Mouse (Mus musculus) heart, adult 11 months (tissue): ENCODE measurements around the gene Klhl8.

Experiments
- DNase-seq: peaks from one replicate; pipeline ENCODE4 v3.0.0; 2022

The Klhl8 gene

GRCm38 (mm10) chr5:103914335-103915226, 3.5 kb upstream of the Klhl8 start:
- peak; percentile 82 for DNase-seq

- DNase-seq = peak; percentile 69
These were observed 2.1 kb upstream of the Klhl8 start for GRCm38 (mm10) chr5:103913150-103913549.

GRCm38 (mm10) chr5:103911555-103911954, 496 bp upstream of the Klhl8 start:
- DNase-seq = peak; percentile 86

- DNase-seq = peak; percentile 80
These were observed 903 bp downstream of the Klhl8 start for GRCm38 (mm10) chr5:103910156-103910555.

DNA sequence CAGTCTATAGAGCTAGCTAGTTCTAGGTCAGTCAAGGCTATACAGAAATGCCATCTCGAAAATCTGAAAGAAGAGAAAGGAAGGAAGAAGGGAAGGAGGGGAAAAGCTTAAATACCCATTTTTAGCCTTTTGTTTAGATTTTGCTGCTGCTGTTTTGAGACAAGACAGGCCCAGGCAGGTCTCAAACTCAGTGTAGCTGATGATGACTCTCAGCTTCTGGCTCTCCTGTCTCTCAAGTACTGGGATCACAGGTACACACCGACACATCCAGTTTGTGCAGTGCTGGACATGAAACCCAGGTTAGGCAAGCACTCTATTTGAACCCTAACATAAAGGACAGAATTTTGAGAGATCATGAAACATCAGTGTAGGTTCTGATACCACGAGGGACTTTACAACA, 1.6 kb downstream of the Klhl8 start:
- DNase-seq = peak; percentile 70

DNA sequence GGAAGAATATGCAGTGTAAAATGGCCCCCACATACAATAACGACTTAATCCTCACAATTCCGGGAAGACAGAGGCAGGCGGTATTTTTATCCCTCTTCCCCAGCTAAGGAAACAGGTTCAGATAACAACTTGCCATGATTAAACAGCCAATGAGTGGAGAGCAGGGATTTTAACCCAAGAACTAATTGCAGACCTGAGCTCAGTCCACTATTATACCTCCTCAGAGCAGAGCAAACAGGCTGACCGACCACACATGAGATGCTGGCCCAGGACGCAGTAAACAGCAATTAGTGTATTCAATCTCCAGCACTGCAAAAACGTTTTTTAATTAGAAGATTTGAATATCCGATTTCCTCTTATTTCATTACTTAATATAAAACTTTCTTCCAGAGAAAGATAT, 2.2 kb downstream of the Klhl8 start:
- peak; percentile 88 for DNase-seq

DNA sequence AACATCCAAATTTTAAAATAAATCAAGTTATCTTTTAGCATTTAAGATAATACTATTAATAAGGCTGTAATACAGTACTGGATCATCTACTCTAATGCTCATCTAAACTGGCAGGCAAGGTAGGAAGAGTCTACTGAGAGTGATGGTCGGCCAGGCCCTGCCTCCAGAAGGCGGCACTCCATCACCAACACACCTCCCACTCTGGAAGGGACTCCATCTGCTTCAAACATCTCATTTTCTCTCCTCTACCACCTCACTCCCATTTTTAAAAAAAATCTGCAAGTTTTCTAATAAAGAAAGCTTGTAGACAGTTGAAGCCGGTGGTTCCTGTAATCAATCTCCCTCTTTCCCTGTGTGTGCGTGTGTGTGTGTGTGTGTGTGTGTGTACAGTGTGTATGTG, 3.2 kb downstream of the Klhl8 start:
- peak; percentile 64 for DNase-seq

DNA sequence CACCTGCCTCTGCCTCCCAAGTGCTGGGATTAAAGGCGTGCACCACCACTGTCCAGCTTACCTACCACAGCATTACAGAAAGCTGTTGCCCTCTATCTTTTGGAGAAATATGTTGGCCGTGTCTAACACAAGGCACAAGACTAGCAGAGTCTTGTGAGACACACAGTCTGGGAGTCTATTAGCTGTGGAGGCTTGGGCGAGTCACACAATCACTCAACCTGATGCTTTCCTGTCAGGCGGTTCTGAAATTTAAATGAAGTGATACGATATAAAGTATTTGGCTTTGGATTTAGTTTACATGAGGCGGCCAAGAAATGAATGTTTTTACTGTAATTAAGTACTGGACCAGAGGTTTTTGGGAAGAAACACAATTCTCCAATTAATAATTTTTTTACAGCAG, 4.9 kb downstream of the Klhl8 start:
- DNase-seq = no peak

GRCm38 (mm10) chr5:103898310-103898709, 12.7 kb downstream of the Klhl8 start:
- no peak for DNase-seq

- DNase-seq = no peak
These were observed 21.3 kb downstream of the Klhl8 start for GRCm38 (mm10) chr5:103889766-103890165.

- DNase-seq = peak; percentile 83
These were observed 47.3 kb downstream of the Klhl8 start for GRCm38 (mm10) chr5:103863759-103864158.

DNA sequence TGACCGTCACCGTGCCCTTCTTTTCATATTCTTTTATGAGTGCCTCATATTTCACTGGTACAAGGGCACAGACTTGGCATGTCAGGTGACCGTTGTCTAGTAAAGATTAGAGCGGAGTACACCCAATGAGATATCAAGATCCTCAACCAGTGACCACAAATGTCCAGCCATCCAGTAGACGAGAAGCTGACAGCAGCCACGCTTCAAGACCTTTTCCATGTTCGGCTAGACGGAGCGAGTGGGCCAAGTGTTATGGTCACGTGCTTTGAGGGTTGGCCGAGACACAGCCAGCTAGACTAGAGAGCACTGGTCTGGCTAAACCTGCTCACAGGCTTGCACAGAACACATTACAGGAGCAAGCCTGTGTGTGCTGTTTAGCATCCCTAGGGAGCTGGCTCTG, 50.4 kb downstream of the Klhl8 start:
- DNase-seq = peak; percentile 93

GRCm38 (mm10) chr5:103857151-103857550, 53.9 kb downstream of the Klhl8 start:
- no peak for DNase-seq

DNA sequence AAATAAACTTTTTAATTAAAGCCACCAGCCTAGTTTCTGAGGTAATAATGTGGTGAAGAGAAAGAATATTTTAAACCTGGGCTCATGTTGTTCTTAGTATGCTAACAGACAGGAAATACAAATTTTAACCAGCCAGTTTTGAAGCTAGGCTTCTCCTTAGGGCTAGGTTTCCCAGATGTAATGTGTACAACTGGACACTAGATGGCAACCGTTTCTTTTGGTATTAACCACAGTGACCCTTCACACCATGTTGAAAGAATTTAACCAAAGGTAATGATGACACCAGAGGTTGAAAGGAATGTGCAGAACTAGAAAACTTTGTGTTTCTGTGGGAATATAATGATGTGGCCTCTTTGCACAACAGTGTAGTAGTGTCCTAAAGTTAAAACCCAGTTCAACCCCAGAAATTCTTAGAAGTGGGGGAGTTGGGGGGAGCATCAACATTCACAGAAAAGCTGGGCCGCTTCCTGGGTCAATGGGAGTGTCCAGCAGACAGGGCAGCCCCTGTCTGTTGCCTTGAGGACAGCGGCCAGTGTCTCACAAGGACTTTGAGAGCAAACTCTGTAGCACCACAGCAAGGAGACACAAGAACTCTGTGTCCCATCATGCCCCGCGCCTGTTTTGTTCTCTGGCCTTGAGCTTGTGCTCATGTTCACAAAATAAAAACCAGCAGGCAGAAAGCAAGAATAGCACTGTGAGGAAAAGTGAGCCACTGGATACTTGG, 54.6 kb downstream of the Klhl8 start:
- peak; percentile 79 for DNase-seq

- DNase-seq = peak; percentile 91
These were observed 55.4 kb downstream of the Klhl8 start for GRCm38 (mm10) chr5:103855483-103856211.

- DNase-seq = peak; percentile 64
These were observed 56.3 kb downstream of the Klhl8 start for GRCm38 (mm10) chr5:103854807-103855194.

- peak; percentile 50 for DNase-seq
These were observed 56.8 kb downstream of the Klhl8 start for GRCm38 (mm10) chr5:103854041-103854806.

DNA sequence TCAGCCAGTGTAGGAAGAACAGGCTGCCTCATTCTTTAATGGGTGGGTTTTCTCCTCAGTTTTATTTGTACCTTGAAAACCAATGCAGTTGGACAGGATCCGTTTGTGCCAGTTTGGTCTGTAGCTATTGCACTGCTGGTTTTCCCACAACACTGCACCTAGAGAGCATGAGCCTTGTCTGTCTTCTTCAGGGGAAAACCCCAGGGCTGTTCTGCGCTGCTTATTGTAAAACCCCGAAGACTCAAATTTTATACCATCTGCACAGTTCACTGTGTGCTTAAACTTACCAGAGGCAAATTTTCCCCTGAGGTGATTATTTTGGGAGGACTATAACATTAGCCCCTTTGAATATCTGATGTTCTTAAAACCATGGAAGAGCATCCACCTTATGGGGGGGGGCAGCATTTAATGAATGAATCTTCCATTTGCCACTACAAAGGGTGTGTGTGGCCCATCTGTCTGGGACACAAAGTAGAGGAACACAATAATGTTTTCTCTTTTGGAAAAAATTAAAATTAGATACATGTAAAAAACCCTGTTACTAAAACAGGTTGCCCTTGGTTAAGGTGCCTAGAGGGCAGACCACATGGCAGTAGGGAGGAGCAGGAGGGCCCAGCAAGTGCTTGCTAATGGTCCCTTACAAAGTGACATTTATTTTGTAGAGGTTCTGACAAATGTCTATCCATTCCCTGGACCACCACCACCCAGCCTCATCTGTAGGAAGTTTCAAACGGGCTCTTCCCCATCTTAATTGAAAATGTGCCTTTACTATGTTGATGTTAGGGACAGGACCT, 58.1 kb downstream of the Klhl8 start:
- DNase-seq = peak; percentile 52

GRCm38 (mm10) chr5:103848546-103848945, 62.5 kb downstream of the Klhl8 start:
- DNase-seq = peak; percentile 97

DNA sequence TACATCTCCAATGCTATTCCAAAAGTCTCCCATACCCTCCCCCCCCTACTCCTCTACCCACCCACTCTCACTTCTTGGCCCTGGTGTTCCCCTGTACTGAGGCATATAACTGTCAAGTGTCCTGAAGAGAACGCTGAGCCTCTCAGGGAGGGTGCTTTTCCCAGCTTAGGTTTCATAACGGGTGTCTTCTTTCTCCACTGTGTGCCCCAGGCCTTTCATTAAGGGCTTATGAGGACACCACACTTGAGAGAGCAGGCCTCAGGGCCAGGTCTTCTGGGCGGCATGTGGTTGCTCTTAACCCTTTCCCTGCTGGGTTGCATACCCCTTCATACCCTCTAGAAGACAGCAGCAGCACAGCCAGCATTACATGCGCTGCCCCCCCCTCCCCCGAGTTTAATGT, 64.5 kb downstream of the Klhl8 start:
- DNase-seq = no peak

DNA sequence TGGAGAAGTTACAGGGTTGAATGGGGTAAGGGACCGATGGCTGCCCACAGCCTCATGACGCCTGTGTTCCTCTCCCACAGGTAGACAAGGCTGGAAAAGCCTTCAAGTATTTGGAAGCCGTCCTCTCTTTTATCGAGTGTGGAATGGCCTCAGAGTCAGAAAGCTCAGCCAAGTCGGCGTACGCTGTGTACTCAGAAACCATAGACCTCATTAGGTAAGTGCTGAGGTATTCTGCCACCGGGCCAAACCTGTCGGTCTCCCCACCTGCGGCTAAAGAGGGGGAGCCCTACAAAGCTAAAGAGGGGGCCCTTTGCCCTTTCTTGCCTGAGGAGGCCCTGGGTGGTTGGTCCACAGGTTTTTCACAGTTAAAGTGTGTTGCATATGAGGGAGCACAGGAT, 64.9 kb downstream of the Klhl8 start:
- no peak for DNase-seq
